33 mouse cellular contexts compared by ENCODE assay signal in the genomic region with DNA sequence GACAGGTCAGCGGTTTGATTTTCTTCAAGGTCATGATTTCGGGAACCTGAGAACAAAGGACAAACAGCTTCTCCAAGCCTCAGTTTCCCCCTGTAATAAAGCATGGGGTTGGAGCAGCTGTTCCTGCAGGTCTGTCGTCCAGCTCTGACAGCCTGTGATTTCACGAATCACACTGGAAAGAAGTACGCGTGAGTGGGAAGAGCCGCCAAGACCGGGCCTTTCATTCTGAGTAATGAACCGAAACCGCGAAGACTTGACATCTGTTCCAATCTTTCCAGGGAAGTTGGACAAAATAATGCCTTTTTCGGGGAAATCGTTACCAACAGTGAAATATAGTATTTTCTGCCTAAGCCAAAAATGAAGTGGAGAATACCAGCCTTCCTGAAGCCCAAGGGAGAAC.
A peak's percentile ranks its signal among the peaks of the same experiment; 100 is the strongest.
DNase-seq lines count a peak whose midpoint lies in the region; ATAC-seq and TF ChIP-seq lines count a peak whose summit lies in the region.
"Had no signal": no experiment of that assay in that cellular context is flagged by ENCODE, and none has a peak within 500 bp of the region (broad histone marks: within the 10 kb centered on the region; RNA-seq: fewer than 3 reads in every experiment).

No protein-coding gene starts in this region.

- no peak for DNase-seq in frontal cortex, postnatal 10 days (ENCODE audit: low spot score in 2 of 2)
- DNase-seq in midbrain, postnatal 0 days (ENCODE audit: low spot score), result peak; percentile 35
- peak; percentile 65 for DNase-seq in brain, adult 2 months (ENCODE audit: low read depth, low spot score)
- DNase-seq: adrenal gland, adult 8-10 months; B cell, adult 2 months; cerebellum, adult 11 months; cerebellum, adult 9-10 months; gastrocnemius, adult 2 months; gastrocnemius, postnatal 36 days; heart, adult 18-20 months; heart, postnatal 36 days; kidney, adult 8-10 months; kidney, postnatal 4 days; liver; lung, embryonic 14.5 days; lung, postnatal 14 days; midbrain, embryonic 14.5 days; spleen, adult 18-20 months; thymus, postnatal 4 days had no signal

- TF ChIP-seq CTCF in midbrain, postnatal 0 days (IDR thresholded peaks at IDR 0.05), result no peak

- no peaks in the 10 kb centered on the region for H3K9me3 ChIP-seq in midbrain, postnatal 0 days (ENCODE audit: low read length)
- H3K9me3 ChIP-seq in midbrain, embryonic 16.5 days (replicated peaks; ENCODE audit: control insufficient read depth, low read length, poor library complexity, severe bottlenecking), result no peaks in the 10 kb centered on the region
- H3K9me3 ChIP-seq in forebrain, embryonic 16.5 days (ENCODE audit: control insufficient read depth, low read length), result no peaks in the 10 kb centered on the region
- H3K9me3 ChIP-seq in intestine, embryonic 16.5 days (ENCODE audit: control insufficient read depth, low read length), result no peaks in the 10 kb centered on the region
- H3K9me3 ChIP-seq: embryonic facial prominence, embryonic 13.5 days; hindbrain, embryonic 12.5 days; intestine, embryonic 15.5 days; liver, embryonic 15.5 days had no signal

- peak; percentile 69 for ATAC-seq in frontal cortex, adult (ENCODE audit: low TSS enrichment)
- no peak for ATAC-seq in midbrain, postnatal 0 days (ENCODE audit: low FRiP score)
- ATAC-seq in midbrain, embryonic 16.5 days, result no peak
- peak; percentile 50; the same call in 1 of the 2 replicates for ATAC-seq in forebrain, embryonic 16.5 days
- no peak for ATAC-seq in intestine, embryonic 16.5 days
- ATAC-seq: activated CD4-positive, CD25-positive, alpha-beta regulatory T cell, adult 4 months; hindbrain, postnatal 0 days; intestine, embryonic 15.5 days had no signal

- WGBS in midbrain, postnatal 0 days, result 73% methylated on average over 13 of the region's 13 CpGs
- 73% methylated on average over 13 of the region's 13 CpGs for WGBS in midbrain, embryonic 16.5 days
- WGBS in forebrain, embryonic 16.5 days, result 50% methylated on average over 13 of the region's 13 CpGs
- 87% methylated on average over 13 of the region's 13 CpGs for WGBS in intestine, embryonic 16.5 days

- H3K36me3 ChIP-seq in midbrain, postnatal 0 days (ENCODE audit: insufficient read depth, low read length), result no peaks in the 10 kb centered on the region
- peaks cover under 1% of the 10 kb centered on the region; the same call in 1 of the 2 replicates for H3K36me3 ChIP-seq in midbrain, embryonic 16.5 days (ENCODE audit: control insufficient read depth, insufficient read depth, low read length)
- no peaks in the 10 kb centered on the region for H3K36me3 ChIP-seq in forebrain, embryonic 16.5 days (ENCODE audit: control insufficient read depth, insufficient read depth)
- H3K36me3 ChIP-seq in intestine, embryonic 16.5 days (ENCODE audit: control insufficient read depth, insufficient read depth, low read length), result no peaks in the 10 kb centered on the region
- H3K36me3 ChIP-seq: embryonic facial prominence, embryonic 13.5 days; intestine, embryonic 15.5 days; liver, embryonic 15.5 days had no signal

- no peaks in the 10 kb centered on the region for H3K27me3 ChIP-seq in midbrain, postnatal 0 days (ENCODE audit: insufficient read depth, low read length)
- no peaks in the 10 kb centered on the region for H3K27me3 ChIP-seq in midbrain, embryonic 16.5 days (ENCODE audit: control insufficient read depth, insufficient read depth, low read depth, low read length)
- no peaks in the 10 kb centered on the region for H3K27me3 ChIP-seq in forebrain, embryonic 16.5 days (replicated peaks; ENCODE audit: control insufficient read depth, insufficient read depth, low read length)
- H3K27me3 ChIP-seq in intestine, embryonic 16.5 days (replicated peaks; ENCODE audit: control insufficient read depth, insufficient read depth, low read length), result no peaks in the 10 kb centered on the region
- H3K27me3 ChIP-seq: hindbrain, embryonic 12.5 days; intestine, embryonic 15.5 days; liver, embryonic 15.5 days had no signal

- H3K4me1 ChIP-seq in midbrain, postnatal 0 days (ENCODE audit: insufficient read depth, low read length), result no peaks in the 10 kb centered on the region
- no peaks in the 10 kb centered on the region for H3K4me1 ChIP-seq in midbrain, embryonic 16.5 days (ENCODE audit: control insufficient read depth, insufficient read depth, low read length)
- H3K4me1 ChIP-seq in forebrain, embryonic 16.5 days (replicated peaks; ENCODE audit: control insufficient read depth, insufficient read depth, low read length), result peaks cover 13% of the 10 kb centered on the region
- H3K4me1 ChIP-seq in intestine, embryonic 16.5 days (ENCODE audit: control insufficient read depth, insufficient read depth, low read length), result no peaks in the 10 kb centered on the region
- H3K4me1 ChIP-seq: hindbrain, embryonic 12.5 days; intestine, embryonic 15.5 days; liver, embryonic 15.5 days had no signal

- no peak overlapping the region for H3K4me2 ChIP-seq in midbrain, postnatal 0 days (ENCODE audit: low read depth, low read length, poor library complexity, severe bottlenecking)
- H3K4me2 ChIP-seq in midbrain, embryonic 16.5 days (ENCODE audit: low read length), result no peak overlapping the region
- no peak overlapping the region for H3K4me2 ChIP-seq in forebrain, embryonic 16.5 days (ENCODE audit: low read length)
- no peak overlapping the region for H3K4me2 ChIP-seq in intestine, embryonic 16.5 days (ENCODE audit: low read depth, low read length)
- H3K4me2 ChIP-seq: embryonic facial prominence, embryonic 13.5 days; heart, embryonic 11.5 days; hindbrain, embryonic 12.5 days; intestine, embryonic 15.5 days; liver, embryonic 15.5 days; lung, embryonic 14.5 days had no signal

- H3K4me3 ChIP-seq in midbrain, postnatal 0 days (ENCODE audit: low read depth, low read length), result no peak overlapping the region
- H3K4me3 ChIP-seq in midbrain, embryonic 16.5 days (ENCODE audit: low read depth, low read length), result no peak overlapping the region
- H3K4me3 ChIP-seq in forebrain, embryonic 16.5 days (replicated peaks; ENCODE audit: low read length), result no peak overlapping the region
- H3K4me3 ChIP-seq in intestine, embryonic 16.5 days (ENCODE audit: low read length), result no peak overlapping the region
- H3K4me3 ChIP-seq: embryonic facial prominence, embryonic 13.5 days; erythroblast, embryonic 14.5 days; gastrocnemius, adult 2 months; hindbrain, embryonic 12.5 days; intestine, embryonic 15.5 days; liver, embryonic 15.5 days had no signal

- no peak overlapping the region for H3K27ac ChIP-seq in midbrain, postnatal 0 days (ENCODE audit: low read depth, low read length)
- H3K27ac ChIP-seq in midbrain, embryonic 16.5 days (ENCODE audit: low read length), result no peak overlapping the region
- H3K27ac ChIP-seq in forebrain, embryonic 16.5 days (ENCODE audit: low read length), result peak overlapping the region; percentile 54; the same call in 1 of the 2 replicates
- no peak overlapping the region for H3K27ac ChIP-seq in intestine, embryonic 16.5 days (ENCODE audit: low read length)
- H3K27ac ChIP-seq: embryonic facial prominence, embryonic 13.5 days; gastrocnemius, adult 2 months; hindbrain, postnatal 0 days; intestine, embryonic 15.5 days; kidney, postnatal 0 days; liver, embryonic 15.5 days; stomach, postnatal 0 days had no signal

- no peak overlapping the region for H3K9ac ChIP-seq in midbrain, postnatal 0 days (replicated peaks; ENCODE audit: low read length, poor library complexity, severe bottlenecking)
- no peak overlapping the region for H3K9ac ChIP-seq in midbrain, embryonic 16.5 days (ENCODE audit: low read depth, low read length)
- no peak overlapping the region for H3K9ac ChIP-seq in forebrain, embryonic 16.5 days (replicated peaks; ENCODE audit: low read depth, low read length)
- no peak overlapping the region for H3K9ac ChIP-seq in intestine, embryonic 16.5 days (ENCODE audit: low read depth, low read length)
- H3K9ac ChIP-seq: embryonic facial prominence, embryonic 13.5 days; hindbrain, embryonic 12.5 days; intestine, embryonic 15.5 days; liver, embryonic 15.5 days; lung, embryonic 14.5 days had no signal

Comparison
In these comparisons a context has a peak if more than half of its experiments do, and no peak if none do; other contexts are left out.
1. ATAC-seq: peak in frontal cortex, adult (single experiment) and forebrain, embryonic 16.5 days (single experiment); none in midbrain, postnatal 0 days (single experiment), midbrain, embryonic 16.5 days (single experiment) and intestine, embryonic 16.5 days (single experiment).
2. DNase-seq: peak in midbrain, postnatal 0 days (single experiment) and brain, adult 2 months (single experiment); none in frontal cortex, postnatal 10 days (0 of 2).